Mouse (Mus musculus) C2C12 (cell line): ENCODE data around the gene Cacna1g.

Source experiments
- CEBPB ChIP-seq: IDR thresholded peaks from one replicate; pipeline ENCODE4 v1.6.1; 2011; ENCODE audit warnings: low read depth, mild to moderate bottlenecking, control low read depth, moderate library complexity
- CTCF ChIP-seq: IDR thresholded peaks from one replicate; pipeline ENCODE4 v1.5.1; 2011; ENCODE audit not compliant: control insufficient read depth, insufficient read depth, insufficient read length
- FOSL1 ChIP-seq: IDR thresholded peaks from one replicate; pipeline ENCODE4 v1.8.0; 2011; ENCODE audit warnings: mild to moderate bottlenecking, low read length; ENCODE audit not compliant: poor library complexity, insufficient read depth, severe bottlenecking
- MAX ChIP-seq: IDR thresholded peaks from one replicate; pipeline ENCODE4 v1.6.1; 2011; ENCODE audit warnings: mild to moderate bottlenecking, control low read depth
- MYOD1 ChIP-seq: IDR thresholded peaks from one replicate; pipeline ENCODE4 v1.6.1; 2011; ENCODE audit warnings: low read depth; ENCODE audit not compliant: control insufficient read depth, insufficient read length
- MYOG ChIP-seq: IDR thresholded peaks from one replicate; pipeline ENCODE4 v1.6.1; 2011; ENCODE audit not compliant: control insufficient read depth, insufficient read length; ENCODE audit errors: extremely low read depth
- USF1 ChIP-seq: IDR thresholded peaks from one replicate; pipeline ENCODE4 v1.6.1; 2011; ENCODE audit warnings: low read depth, mild to moderate bottlenecking, control low read depth, moderate library complexity

- TF ChIP-seq CTCF (no peak), FOSL1 (no peak), MAX (no peak), CEBPB (no peak), MYOD1 (no peak), MYOG (no peak), USF1 (no peak)
These were observed 114.8 kb downstream of the Cacna1g start for GRCm38 (mm10) chr11:94359168-94359567.
